Mouse (Mus musculus) heart, postnatal 36 days (tissue): ENCODE data around the gene Myo19. TPM values are rescaled to one million over a fixed set of nuclear protein-coding genes. Genes with fewer than 3 reads are reported as not detected.
A peak's percentile ranks its signal among the peaks of the same experiment; 100 is the strongest.

Experiments used
- DNase-seq, 2 experiments: peaks; one replicate each; pipeline ENCODE4 v3.0.0; 2021 to 2022
- intact Hi-C: fragments of 180-260 bp; cut with DNase I; formaldehyde crosslinking; loops from one replicate; pipeline ENCODE4 v1.15.1; 2025
- microRNA-seq, 2 experiments: library from miRNA; unstranded; fragments of <30 nt; microRNA quantifications; one replicate each; pipeline ENCODE4 v1.2.0; 2021; ENCODE audit warnings: borderline number of aligned reads in 2 of 2
- total RNA-seq, 2 experiments: library from RNA; stranded (reverse); gene quantifications; 2 replicates each; pipeline ENCODE4 v1.2.3; 2021

Gene Myo19
- total RNA-seq, 2 experiments from 2014 or later = 5.5 to 5.8 TPM

- intact Hi-C loops = no loop called here
- no peak for DNase-seq
Measured at GRCm38 (mm10) chr11:84940140-84940539, 60.2 kb downstream of the Myo19 start.

GRCm38 (mm10) chr11:84943948-84944347, 64.0 kb downstream of the Myo19 start:
- intact Hi-C loops = no loop called here
- peak; percentile 29 to 45 for DNase-seq

- intact Hi-C loops = no loop called here
- DNase-seq = no peak
Measured at GRCm38 (mm10) chr11:84944639-84945435, 64.9 kb downstream of the Myo19 start.

GRCm38 (mm10) chr11:84945841-84946240, 65.9 kb downstream of the Myo19 start:
- no peak for DNase-seq
- intact Hi-C loops = no loop called here

- no peak for DNase-seq
- intact Hi-C loops = no loop called here
Measured at GRCm38 (mm10) chr11:84947206-84947605, 67.3 kb downstream of the Myo19 start.

- DNase-seq = no peak
- intact Hi-C loops = no loop called here
Measured at GRCm38 (mm10) chr11:84948114-84948513, 68.2 kb downstream of the Myo19 start.

GRCm38 (mm10) chr11:84948526-84948925, 68.6 kb downstream of the Myo19 start:
- DNase-seq = no peak
- intact Hi-C loops = no loop called here

GRCm38 (mm10) chr11:84952611-84953010, 72.7 kb downstream of the Myo19 start:
- intact Hi-C loops = no loop called here
- DNase-seq = no peak

- no peak for DNase-seq
- intact Hi-C loops = no loop called here
Measured at GRCm38 (mm10) chr11:84956400-84956799, 76.5 kb downstream of the Myo19 start.

- intact Hi-C loops = no loop called here
- DNase-seq = no peak
Measured at GRCm38 (mm10) chr11:84957171-84957570, 77.2 kb downstream of the Myo19 start.

GRCm38 (mm10) chr11:84957591-84958270, 77.8 kb downstream of the Myo19 start, which contains the start of gene Car4:
Gene Car4 (plus strand): TSS chr11:84957786.
- peak in 1 of 2 experiments; percentile 42 for DNase-seq
- intact Hi-C loops = no loop called here

GRCm38 (mm10) chr11:84958271-84958630, 78.3 kb downstream of the Myo19 start:
- intact Hi-C loops = no loop called here
- DNase-seq = no peak

GRCm38 (mm10) chr11:84959181-84959580, 79.2 kb downstream of the Myo19 start:
- DNase-seq = no peak
- intact Hi-C loops = no loop called here

- DNase-seq = peak; percentile 41 to 56
- intact Hi-C loops = no loop called here
Measured at GRCm38 (mm10) chr11:84959701-84960181, 79.8 kb downstream of the Myo19 start.

GRCm38 (mm10) chr11:84960291-84960690, 80.3 kb downstream of the Myo19 start:
- no peak for DNase-seq
- intact Hi-C loops = no loop called here

- no peak for DNase-seq
- intact Hi-C loops = no loop called here
Measured at GRCm38 (mm10) chr11:84960780-84961179, 80.8 kb downstream of the Myo19 start.

Small RNA genes within 50 kb of the gene (microRNA-seq; reads per million reads assigned to microRNA genes)
- 0 reads per million in 2 experiments for gene Gm23564

Other genes with a start within 250 kb of the Myo19 start
- 10 to 100 TPM; 14.2 to 17.6 TPM for gene Mrm1, start 60.6 kb upstream of the Myo19 start, total RNA-seq
- 100 to 1,000 TPM; 102 to 108 TPM for gene Dhrs11, start 51.2 kb upstream of the Myo19 start, total RNA-seq
- 10 to 100 TPM; 48.3 to 48.8 TPM for gene Ggnbp2, start 9.3 kb upstream of the Myo19 start, total RNA-seq
- gene Pigw, start 137 bp downstream of the Myo19 start, total RNA-seq = 1 to 10 TPM; 4.7 to 7.6 TPM
- gene Znhit3, start 36.2 kb downstream of the Myo19 start, total RNA-seq = 10 to 100 TPM in 1 of 2 experiments, 1 to 10 TPM in 1; 8.8 to 10.5 TPM
- 10 to 100 TPM; 36.6 to 67.0 TPM for gene Car4, start 77.6 kb downstream of the Myo19 start, total RNA-seq